Mouse (Mus musculus): ENCODE measurements around the gene Crybg2.

Crybg2 gene

GRCm38 (mm10) chr4:134058166-134058715 lies 2.4 kb upstream of the Crybg2 start:
- no peak for DNase-seq (ENCODE audit: low spot score in 2 of 2)

GRCm38 (mm10) chr4:134058908-134059307 lies 1.7 kb upstream of the Crybg2 start:
- DNase-seq (ENCODE audit: low spot score in 2 of 2): no peak

DNA sequence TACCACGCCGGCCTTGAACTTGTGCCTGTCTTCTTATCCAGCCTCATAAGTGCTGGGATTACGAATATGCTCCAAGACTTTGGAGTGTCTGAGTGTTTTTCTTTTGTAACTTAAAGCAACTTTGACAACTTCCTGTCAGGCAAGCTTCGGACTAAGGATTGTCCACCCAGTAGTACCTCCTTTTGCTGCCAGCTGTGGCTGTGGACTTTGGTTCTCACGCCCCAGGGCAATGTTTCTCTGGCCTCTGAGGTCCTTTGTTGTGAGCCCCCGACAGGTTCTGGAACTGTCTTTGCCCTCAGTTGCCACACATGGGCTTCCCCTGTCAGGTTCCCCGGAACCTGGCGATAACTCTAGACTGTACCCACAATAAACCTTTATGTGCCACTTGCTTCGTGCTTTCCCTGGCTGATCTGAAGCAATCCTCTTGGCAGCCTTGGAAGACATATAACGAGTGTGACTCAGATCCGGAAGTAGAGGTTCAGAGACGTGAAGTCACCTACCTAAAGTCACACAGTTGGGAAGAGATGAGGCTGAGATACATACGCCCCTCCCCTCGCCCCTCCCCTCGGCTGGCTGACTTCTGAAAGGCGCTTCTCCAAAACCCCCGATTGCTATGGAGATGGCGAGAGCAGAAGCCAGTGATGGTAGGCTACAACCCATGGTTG lies 683 bp downstream of the Crybg2 start:
- DNase-seq (ENCODE audit: low spot score in 2 of 2): no peak

- no peak for DNase-seq (ENCODE audit: low spot score in 2 of 2)
Observed at GRCm38 (mm10) chr4:134061944-134062446, 1.4 kb downstream of the Crybg2 start.

- DNase-seq (ENCODE audit: low spot score in 2 of 2): no peak
Observed at GRCm38 (mm10) chr4:134062561-134062960, 1.9 kb downstream of the Crybg2 start.

DNA sequence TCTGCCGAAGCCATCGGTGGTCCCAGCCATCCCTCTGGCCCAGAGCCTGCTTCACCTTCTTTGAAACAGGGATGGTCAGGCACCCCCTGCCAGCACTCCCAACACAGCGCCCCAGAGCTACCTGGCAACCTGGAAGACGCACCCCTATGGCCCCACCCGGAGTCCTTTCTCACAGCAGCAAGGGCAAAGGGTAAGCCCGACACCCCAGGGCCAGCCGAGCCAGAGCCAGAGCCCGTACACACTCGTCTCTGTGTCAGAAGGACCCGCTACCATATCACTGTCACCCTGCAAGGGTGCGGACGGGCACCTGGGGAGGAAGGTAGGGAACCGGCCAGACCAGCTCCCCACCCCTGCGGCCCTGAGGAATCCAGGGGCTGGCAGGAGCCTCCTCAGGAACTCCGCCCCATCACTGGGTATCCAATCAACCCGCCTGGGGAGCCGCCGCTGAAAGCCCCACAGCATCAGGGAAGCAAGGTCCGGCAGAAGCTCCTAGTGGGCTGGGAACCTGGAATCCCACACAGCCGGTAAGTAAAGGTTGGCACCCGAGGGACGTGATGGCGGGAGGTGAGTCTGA lies 4.9 kb downstream of the Crybg2 start:
- DNase-seq (ENCODE audit: low spot score in 2 of 2): no peak

DNA sequence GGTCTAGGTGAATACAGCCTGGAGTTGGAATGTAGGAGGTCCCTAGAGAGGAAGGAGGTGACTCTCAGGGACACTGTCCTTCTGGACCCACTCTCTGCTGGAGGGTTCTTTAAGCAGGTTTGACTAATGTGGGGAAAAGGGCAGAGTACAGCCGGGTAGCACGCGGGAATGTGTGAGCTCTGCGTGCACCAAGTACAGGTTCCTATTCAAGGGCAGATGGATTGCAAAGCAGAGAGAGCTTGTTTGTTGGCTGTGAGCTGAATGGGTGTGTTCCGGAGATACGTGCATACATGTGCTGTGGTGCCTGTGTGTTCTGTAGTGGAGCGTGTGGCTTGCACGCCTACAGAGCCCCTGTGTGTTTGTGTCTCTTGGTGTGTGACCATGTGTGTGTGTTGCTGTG lies 6.8 kb downstream of the Crybg2 start:
- no peak for DNase-seq (ENCODE audit: low spot score in 2 of 2)

DNA sequence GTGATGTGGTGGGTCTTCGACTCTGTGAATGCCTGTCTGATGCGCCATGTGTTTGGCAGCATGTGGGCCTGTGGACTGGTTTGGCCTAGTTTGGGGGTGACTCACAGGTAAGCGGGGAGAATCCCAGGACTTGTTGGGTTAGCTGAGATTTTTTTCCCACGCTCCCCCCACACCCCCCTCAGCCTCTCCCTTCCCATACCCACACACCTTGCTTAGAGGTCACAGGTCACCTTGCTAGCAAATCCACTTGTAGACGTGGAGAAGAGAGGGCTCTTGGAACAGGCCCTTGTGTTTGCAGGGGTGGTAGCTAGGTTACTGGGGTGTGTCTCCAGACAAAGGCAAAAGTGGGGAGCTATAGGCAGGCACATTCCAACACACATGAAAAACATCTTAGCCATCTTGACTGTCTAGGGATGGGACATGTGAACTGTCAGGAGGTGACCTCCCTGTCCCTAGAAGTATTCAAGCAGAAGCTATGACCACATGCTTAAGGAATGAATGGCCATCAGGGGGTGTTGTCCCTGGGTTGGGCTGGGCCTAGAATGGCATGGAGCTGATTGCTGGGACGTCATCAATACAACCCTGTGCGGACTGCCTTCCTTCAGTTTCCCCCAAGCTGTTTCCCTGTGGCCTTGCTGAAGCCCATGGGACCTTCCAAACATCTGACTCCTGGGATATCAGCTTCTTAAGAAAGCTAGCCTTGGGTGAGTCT lies 7.4 kb downstream of the Crybg2 start:
- no peak for DNase-seq (ENCODE audit: low spot score in 2 of 2)

DNA sequence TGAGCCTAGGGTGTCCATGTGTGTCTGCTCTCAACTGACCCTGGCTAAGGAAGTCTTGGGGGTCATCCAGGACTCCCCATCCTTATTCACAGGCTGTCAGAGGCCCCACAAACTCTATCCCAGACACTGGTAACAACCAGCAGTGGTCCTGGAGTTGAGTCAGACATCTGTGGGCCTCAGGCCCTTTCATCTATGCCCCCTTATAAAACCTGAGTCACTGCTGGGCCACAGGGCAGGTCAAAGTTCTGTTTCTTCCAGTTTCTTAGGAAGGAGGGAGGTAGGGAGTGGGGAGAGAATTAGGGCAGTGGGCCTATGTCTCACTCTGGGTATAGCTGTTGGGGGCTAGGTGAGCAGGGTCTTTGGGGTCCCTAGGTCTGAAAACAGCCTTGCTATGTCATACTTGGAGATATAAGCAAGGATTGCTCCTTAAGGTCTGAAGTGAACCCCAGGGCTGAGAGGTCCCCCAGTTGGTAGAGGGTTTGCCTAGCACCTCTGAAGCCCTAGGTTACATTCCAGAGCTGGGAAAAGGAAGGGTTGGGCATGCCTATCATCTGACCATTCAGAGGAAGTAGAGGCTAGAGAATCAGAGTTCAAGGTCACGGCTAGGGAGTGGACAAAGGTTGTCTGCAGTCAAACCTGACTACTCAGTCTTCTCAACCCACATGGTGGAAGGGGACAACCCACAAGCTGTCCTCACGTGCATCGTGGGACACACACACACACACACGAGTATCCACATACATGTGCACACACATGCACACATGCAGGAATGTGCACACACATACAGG lies 8.4 kb downstream of the Crybg2 start:
- DNase-seq (ENCODE audit: low spot score in 2 of 2): no peak

DNA sequence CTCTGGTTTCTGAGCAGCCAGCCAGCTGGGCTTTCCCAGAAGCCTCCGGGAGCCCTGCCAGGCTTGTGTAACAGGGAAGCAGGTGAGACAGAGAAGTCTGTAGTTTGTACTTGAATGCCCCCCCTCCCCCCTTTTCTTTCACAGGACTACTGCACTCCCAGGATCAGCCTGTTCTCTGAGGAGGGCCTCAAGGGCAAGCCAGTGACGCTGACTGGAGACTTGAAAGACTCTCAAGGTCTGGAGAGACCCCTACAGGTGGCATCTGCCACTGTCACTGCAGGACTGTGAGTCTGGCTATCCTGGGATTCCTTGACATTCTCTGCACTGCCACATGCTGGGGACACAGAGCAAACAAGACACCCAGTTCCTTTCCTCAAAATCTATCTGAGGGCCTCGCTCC lies 18.1 kb downstream of the Crybg2 start:
- peak in 1 of 2 experiments; percentile 43 for DNase-seq (ENCODE audit: low spot score in 2 of 2)

GRCm38 (mm10) chr4:134080674-134081073 lies 20.1 kb downstream of the Crybg2 start:
- no peak for DNase-seq (ENCODE audit: low spot score in 2 of 2)

- peak; percentile 59 to 66 for DNase-seq (ENCODE audit: low spot score in 2 of 2)
Observed at GRCm38 (mm10) chr4:134081730-134082386, 21.2 kb downstream of the Crybg2 start.

DNA sequence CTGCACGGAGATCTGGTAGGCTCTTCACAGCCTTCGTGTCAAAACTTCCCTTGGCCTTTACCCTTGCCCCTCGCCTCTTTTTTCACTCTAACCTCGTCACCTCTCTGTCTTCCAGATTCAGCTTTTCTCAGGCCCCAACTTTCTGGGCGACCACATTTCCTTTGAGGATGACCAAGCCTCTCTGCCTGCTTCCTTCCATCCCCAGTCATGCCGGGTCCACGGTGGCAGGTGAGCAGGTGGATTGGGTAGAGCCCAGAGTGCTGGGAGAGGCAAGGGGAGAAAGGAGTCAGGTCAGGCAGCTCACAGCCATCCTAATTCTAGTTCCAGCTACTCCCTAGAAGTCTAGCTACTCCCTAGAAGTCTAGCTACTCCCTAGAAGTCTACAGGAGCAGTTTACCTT lies 21.8 kb downstream of the Crybg2 start:
- no peak for DNase-seq (ENCODE audit: low spot score in 2 of 2)

GRCm38 (mm10) chr4:134084999-134085398 lies 24.4 kb downstream of the Crybg2 start:
- DNase-seq (ENCODE audit: low spot score in 2 of 2): no peak

DNA sequence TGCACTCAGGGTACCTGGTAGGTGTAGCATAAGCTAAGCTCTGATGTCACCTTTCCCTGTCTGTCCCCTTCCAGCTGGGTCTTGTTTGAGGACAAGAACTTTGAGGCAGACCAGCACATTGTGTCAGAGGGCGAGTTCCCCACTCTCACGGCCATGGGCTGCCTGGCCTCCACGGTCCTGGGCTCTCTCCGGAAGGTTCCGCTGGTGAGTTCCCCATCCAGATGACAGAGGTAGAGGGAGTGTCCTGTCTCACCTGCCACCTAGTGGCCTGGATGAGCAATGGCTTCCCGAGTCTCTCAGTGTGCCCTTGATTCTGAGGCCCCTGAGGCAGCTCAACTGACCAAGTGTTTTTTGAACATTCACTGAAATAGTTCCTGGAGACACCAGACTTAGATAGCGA lies 26.8 kb downstream of the Crybg2 start:
- no peak for DNase-seq (ENCODE audit: low spot score in 2 of 2)

GRCm38 (mm10) chr4:134089029-134089428 lies 28.4 kb downstream of the Crybg2 start:
- no peak for DNase-seq (ENCODE audit: low spot score in 2 of 2)

GRCm38 (mm10) chr4:134090521-134091224 lies 30.1 kb downstream of the Crybg2 start:
- no peak for DNase-seq (ENCODE audit: low spot score in 2 of 2)

DNA sequence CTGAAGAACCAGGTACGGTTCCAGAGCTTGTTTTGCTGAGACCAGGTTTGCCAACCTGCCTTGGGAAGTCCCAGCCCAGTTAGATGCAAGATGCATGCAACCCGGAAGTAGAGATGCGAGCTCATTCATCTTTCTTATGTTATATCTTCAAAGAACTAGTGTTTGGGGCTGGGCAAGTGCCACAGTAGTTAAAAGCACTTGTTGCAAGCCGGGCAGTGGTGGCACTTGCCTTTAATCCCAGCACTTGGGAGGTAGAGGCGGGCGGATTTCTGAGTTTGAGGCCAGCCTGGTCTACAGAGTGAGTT lies 30.6 kb downstream of the Crybg2 start:
- no peak for DNase-seq (ENCODE audit: low spot score in 2 of 2)

GRCm38 (mm10) chr4:134092382-134093288 lies 32.0 kb downstream of the Crybg2 start:
- DNase-seq (ENCODE audit: low spot score in 2 of 2): peak in 1 of 2 experiments; percentile 40
